Mouse (Mus musculus) forebrain, embryonic 16.5 days (tissue): ENCODE measurements around the gene Cdk8. TPM values are rescaled to one million over a fixed set of nuclear protein-coding genes. Genes with fewer than 3 reads are reported as not detected.

ENCODE experiments used
- ATAC-seq: fragments of 200-750 bp; cut with Nextera tagmentation; 2 replicates; pipeline ENCODE4 v1.8.0; 2017; ENCODE audit warnings: mild to moderate bottlenecking, moderate library complexity
- H3K27ac ChIP-seq: fragments of 300-500 bp; sonication (generic); 2 replicates; pipeline ENCODE4 v1.5.1; 2014; ENCODE audit warnings: low read length, control low read depth
- H3K27me3 ChIP-seq: fragments of 300-500 bp; sonication (generic); replicated peaks from 2 replicates; pipeline ENCODE4 v1.6.1; 2014; ENCODE audit warnings: low read length; ENCODE audit not compliant: control insufficient read depth, insufficient read depth
- H3K36me3 ChIP-seq: fragments of 300-500 bp; sonication (generic); 2 replicates; pipeline ENCODE4 v1.6.1; 2014; ENCODE audit not compliant: control insufficient read depth, insufficient read depth
- H3K4me1 ChIP-seq: fragments of 300-500 bp; sonication (generic); replicated peaks from 2 replicates; pipeline ENCODE4 v1.6.1; 2014; ENCODE audit warnings: low read length; ENCODE audit not compliant: control insufficient read depth, insufficient read depth
- H3K4me2 ChIP-seq: fragments of 300-500 bp; sonication (generic); 2 replicates; pipeline ENCODE4 v1.6.1; 2014; ENCODE audit warnings: mild to moderate bottlenecking, low read length, control low read depth
- H3K4me3 ChIP-seq: fragments of 300-500 bp; sonication (generic); replicated peaks from 2 replicates; pipeline ENCODE4 v1.5.1; 2014; ENCODE audit warnings: mild to moderate bottlenecking, low read length, control low read depth
- H3K9ac ChIP-seq: fragments of 300-500 bp; sonication (generic); replicated peaks from 2 replicates; pipeline ENCODE4 v1.6.1; 2014; ENCODE audit warnings: low read depth, low read length, control low read depth
- H3K9me3 ChIP-seq: fragments of 300-500 bp; sonication (generic); 2 replicates; pipeline ENCODE4 v1.6.1; 2016; ENCODE audit warnings: low read length; ENCODE audit not compliant: control insufficient read depth
- WGBS: fragments of 180-500 bp; shearing (Covaris S2); extraction: QIAGEN DNeasy Blood & Tissue Kit; methylation state at CpG from one replicate; pipeline ENCODE4 v1.1.7; 2014; 5-methylcytosine and 5-hydroxymethylcytosine counted together
- polyA plus RNA-seq: library from polyadenylated mRNA; unstranded; fragments of >200 nt; fragmentation: Nextera tagmentation; extraction: Ambion mirVana; gene quantifications from 2 replicates; pipeline ENCODE4 v1.2.1, GENCODE M21; 2015

Gene Cdk8
- polyA plus RNA-seq, 1 experiment from 2014 or later, result 18.0 TPM

GRCm38 (mm10) chr5:146344911-146345686 lies 114.1 kb downstream of the Cdk8 start:
- H3K36me3 ChIP-seq, result no peaks in the 10 kb centered on the region
- no peaks in the 10 kb centered on the region for H3K27me3 ChIP-seq
- WGBS, result 83% methylated on average over 12 of the region's 12 CpGs

GRCm38 (mm10) chr5:146347081-146347480 lies 116.1 kb downstream of the Cdk8 start:
- H3K4me2 ChIP-seq, result no peak overlapping the region
- no peaks in the 10 kb centered on the region for H3K27me3 ChIP-seq
- 80% methylated on average over 6 of the region's 6 CpGs for WGBS
- H3K4me1 ChIP-seq, result no peaks in the 10 kb centered on the region
- H3K4me3 ChIP-seq, result no peak overlapping the region
- H3K36me3 ChIP-seq, result no peaks in the 10 kb centered on the region
- no peaks in the 10 kb centered on the region for H3K9me3 ChIP-seq
- no peak overlapping the region for H3K27ac ChIP-seq
- ATAC-seq, result no peak
- no peak overlapping the region for H3K9ac ChIP-seq

More at GRCm38 (mm10) chr5:146344911-146345686, 114.1 kb downstream of the Cdk8 start:
- Histone ChIP-seq H3K4me1 (no peaks in the 10 kb centered on the region), H3K27ac (no peak overlapping the region), H3K9me3 (no peaks in the 10 kb centered on the region), H3K4me3 (no peak overlapping the region), H3K4me2 (no peak overlapping the region), H3K9ac (no peak overlapping the region)
- ATAC-seq, result no peak

GRCm38 (mm10) chr5:146349183-146349582 lies 118.2 kb downstream of the Cdk8 start:
- 73% methylated on average over 3 of the region's 3 CpGs for WGBS
- H3K4me1 ChIP-seq, result no peaks in the 10 kb centered on the region
- H3K27me3 ChIP-seq, result no peaks in the 10 kb centered on the region
- no peaks in the 10 kb centered on the region for H3K9me3 ChIP-seq
- no peak overlapping the region for H3K9ac ChIP-seq
- no peaks in the 10 kb centered on the region for H3K36me3 ChIP-seq
- no peak overlapping the region for H3K4me3 ChIP-seq
- ATAC-seq, result no peak
- no peak overlapping the region for H3K4me2 ChIP-seq
- H3K27ac ChIP-seq, result no peak overlapping the region

- Histone ChIP-seq H3K4me3 (no peak overlapping the region), H3K27me3 (no peaks in the 10 kb centered on the region), H3K36me3 (no peaks in the 10 kb centered on the region), H3K4me1 (no peaks in the 10 kb centered on the region), H3K4me2 (no peak overlapping the region), H3K9ac (no peak overlapping the region), H3K27ac (no peak overlapping the region), H3K9me3 (no peaks in the 10 kb centered on the region)
- ATAC-seq, result no peak
- 83% methylated on average over 11 of the region's 11 CpGs for WGBS
Measured at GRCm38 (mm10) chr5:146350784-146351183, 119.8 kb downstream of the Cdk8 start.

GRCm38 (mm10) chr5:146352006-146352405 lies 121.0 kb downstream of the Cdk8 start:
- Histone ChIP-seq H3K4me1 (no peaks in the 10 kb centered on the region), H3K27ac (no peak overlapping the region), H3K9me3 (no peaks in the 10 kb centered on the region), H3K27me3 (no peaks in the 10 kb centered on the region), H3K36me3 (no peaks in the 10 kb centered on the region), H3K4me3 (no peak overlapping the region), H3K9ac (no peak overlapping the region), H3K4me2 (no peak overlapping the region)
- 85% methylated on average over 7 of the region's 7 CpGs for WGBS
- no peak for ATAC-seq

Other genes with a start within 250 kb of the Cdk8 start
- not detected in 2 replicates for gene Cyp3a25, start 221.6 kb upstream of the Cdk8 start, polyA plus RNA-seq
- not detected in 2 replicates for gene Cyp3a59, start 152.0 kb upstream of the Cdk8 start, polyA plus RNA-seq
- gene Gm5565, start 70.7 kb upstream of the Cdk8 start, polyA plus RNA-seq, result not detected in 2 replicates
- not detected in 2 replicates for gene Gm6309, start 60.5 kb upstream of the Cdk8 start, polyA plus RNA-seq
- gene 1700001J03Rik, start 45.9 kb upstream of the Cdk8 start, polyA plus RNA-seq, result not detected in 2 replicates
- 32.2 and 33.2 TPM in 2 replicates for gene Rnf6, start 9.7 kb upstream of the Cdk8 start, polyA plus RNA-seq
- 12.8 and 15.1 TPM in 2 replicates for gene Wasf3, start 153.8 kb downstream of the Cdk8 start, polyA plus RNA-seq